Mouse (Mus musculus): ENCODE measurements around the gene BC003965. TPM values are rescaled to one million over a fixed set of nuclear protein-coding genes. Genes with fewer than 3 reads are reported as not detected.
A peak's percentile ranks its signal among the peaks of the same experiment; 100 is the strongest.

The BC003965 gene
- total RNA-seq (2021) = 10 to 100 TPM; 22.1 to 23.2 TPM

GRCm38 (mm10) chr17:25184129-25184691 lies at the start of gene BC003965:
BC003965 (plus strand) TSS chr17:25184554.
- peak; percentile 90 for DNase-seq (ENCODE audit: low spot score)
- intact Hi-C loops (cut with DNase I) = loop anchor here (1.0 to 5.0 kb wide), 5 partner anchors 47 to 297 kb away; partner anchors contain the start of genes Cramp1l, Ift140, Nubp2 and Spsb3

- intact Hi-C loops (cut with DNase I) = loop anchor here (5.0 kb wide), 1 partner anchor 47 kb away; the partner anchor contains the start of gene BC003965
Measured at GRCm38 (mm10) chr17:25135622-25136021, 48.7 kb upstream of the BC003965 start.

GRCm38 (mm10) chr17:25138803-25139202 lies 45.6 kb upstream of the BC003965 start:
- DNase-seq (ENCODE audit: low spot score) = no peak
- intact Hi-C loops (cut with DNase I) = loop anchor here (5.0 kb wide), 1 partner anchor 43 kb away; the partner anchor contains the start of gene BC003965

More at GRCm38 (mm10) chr17:25135622-25136021, 48.7 kb upstream of the BC003965 start:
- no peak for DNase-seq (ENCODE audit: low spot score)

- DNase-seq (ENCODE audit: low spot score) = no peak
Measured at GRCm38 (mm10) chr17:25139960-25140359, 44.4 kb upstream of the BC003965 start.

GRCm38 (mm10) chr17:25162161-25162560 lies 22.2 kb upstream of the BC003965 start, which contains the start of gene Ccdc154:
Ccdc154 (plus strand) TSS chr17:25162461.
- DNase-seq (ENCODE audit: low spot score) = no peak
- intact Hi-C loops (cut with DNase I) = no loop called here

More at GRCm38 (mm10) chr17:25139960-25140359, 44.4 kb upstream of the BC003965 start:
- intact Hi-C loops (cut with DNase I) = loop anchor here (5.0 kb wide), 1 partner anchor 42 kb away; the partner anchor contains the start of gene BC003965

- intact Hi-C loops (cut with DNase I) = no loop called here
- DNase-seq (ENCODE audit: low spot score) = no peak
Measured at GRCm38 (mm10) chr17:25163387-25163786, 21.0 kb upstream of the BC003965 start.

- intact Hi-C loops (cut with DNase I) = no loop called here
- DNase-seq (ENCODE audit: low spot score) = no peak
Measured at GRCm38 (mm10) chr17:25164770-25165169, 19.6 kb upstream of the BC003965 start.

- intact Hi-C loops (cut with DNase I) = no loop called here
- no peak for DNase-seq (ENCODE audit: low spot score)
Measured at GRCm38 (mm10) chr17:25165970-25166671, 18.2 kb upstream of the BC003965 start.

- intact Hi-C loops (cut with DNase I) = no loop called here
- no peak for DNase-seq (ENCODE audit: low spot score)
Measured at GRCm38 (mm10) chr17:25169706-25170105, 14.6 kb upstream of the BC003965 start.

GRCm38 (mm10) chr17:25172558-25172957 lies 11.8 kb upstream of the BC003965 start:
- intact Hi-C loops (cut with DNase I) = no loop called here
- no peak for DNase-seq (ENCODE audit: low spot score)

- no peak for DNase-seq (ENCODE audit: low spot score)
- intact Hi-C loops (cut with DNase I) = no loop called here
Measured at GRCm38 (mm10) chr17:25175411-25175810, 8.9 kb upstream of the BC003965 start, which contains the start of gene Gm38655. Gm38655 (minus strand) TSS chr17:25175471.

GRCm38 (mm10) chr17:25183232-25183631 lies 1.1 kb upstream of the BC003965 start:
- DNase-seq (ENCODE audit: low spot score) = no peak
- intact Hi-C loops (cut with DNase I) = loop anchor here (5.0 kb wide), 4 partner anchors 46 to 296 kb away; partner anchors contain the start of genes Cramp1l, Ift140, Nubp2 and Spsb3

- intact Hi-C loops (cut with DNase I) = loop anchor here (1.0 to 5.0 kb wide), 5 partner anchors 48 to 298 kb away; partner anchors contain the start of genes Cramp1l, Ift140, Nubp2 and Spsb3
- no peak for DNase-seq (ENCODE audit: low spot score)
Measured at GRCm38 (mm10) chr17:25184961-25185360, 607 bp downstream of the BC003965 start.

- no peak for DNase-seq (ENCODE audit: low spot score)
- intact Hi-C loops (cut with DNase I) = no loop called here
Measured at GRCm38 (mm10) chr17:25187784-25188149, 3.4 kb downstream of the BC003965 start.

GRCm38 (mm10) chr17:25188150-25189031 lies 4.0 kb downstream of the BC003965 start, which contains the start of gene Unkl:
Unkl (plus strand) TSS chr17:25188397.
- intact Hi-C loops (cut with DNase I) = no loop called here
- peak; percentile 61 for DNase-seq (ENCODE audit: low spot score)

GRCm38 (mm10) chr17:25189091-25189490 lies 4.7 kb downstream of the BC003965 start:
- intact Hi-C loops (cut with DNase I) = no loop called here
- no peak for DNase-seq (ENCODE audit: low spot score)

- intact Hi-C loops (cut with DNase I) = no loop called here
- no peak for DNase-seq (ENCODE audit: low spot score)
Measured at GRCm38 (mm10) chr17:25202401-25202800, 18.0 kb downstream of the BC003965 start.

GRCm38 (mm10) chr17:25210006-25210405 lies 25.7 kb downstream of the BC003965 start:
- DNase-seq (ENCODE audit: low spot score) = no peak
- intact Hi-C loops (cut with DNase I) = no loop called here

- intact Hi-C loops (cut with DNase I) = no loop called here
- DNase-seq (ENCODE audit: low spot score) = no peak
Measured at GRCm38 (mm10) chr17:25210680-25211466, 26.5 kb downstream of the BC003965 start.

Data from heart, postnatal 25 days (tissue).